Mouse (Mus musculus): ENCODE results near the gene Grip2.
A peak's percentile ranks its signal among the peaks of the same experiment; 100 is the strongest.

DNA sequence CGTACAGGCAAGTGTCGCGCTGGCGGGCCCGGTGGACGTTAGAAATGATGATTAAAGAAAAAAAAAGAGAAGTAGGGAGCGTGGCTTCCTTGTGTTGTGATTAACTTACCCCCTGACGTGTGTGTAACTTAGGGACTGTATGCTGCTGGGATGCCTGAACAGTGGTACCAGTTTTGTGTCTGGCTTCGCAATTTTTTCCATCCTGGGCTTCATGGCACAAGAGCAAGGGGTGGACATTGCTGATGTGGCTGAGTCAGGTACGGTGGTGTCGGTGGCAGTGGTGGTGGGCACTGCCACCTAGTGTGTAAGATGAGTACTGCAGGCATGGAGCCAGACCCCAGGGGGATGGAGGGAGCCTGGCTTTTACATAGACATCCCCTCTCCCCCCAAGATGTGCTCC, 86.0 kb downstream of the Grip2 start:
- TF ChIP-seq POLR2A (IDR thresholded peaks at IDR 0.05; ENCODE audit: extremely low read depth, insufficient read depth, low read length) (no peak), CTCF (IDR thresholded peaks at IDR 0.05; ENCODE audit: extremely low read depth, insufficient read depth, low read length) (peak; percentile 89)
